Mouse (Mus musculus) yolk sac, embryonic 10.5 days (tissue): Measurements from ENCODE around the gene Cacna1b.

Source experiments
- DNase-seq: peaks from one replicate; pipeline ENCODE4 v3.0.0-alpha.2; 2017; ENCODE audit warnings: low spot score

Cacna1b gene

GRCm38 (mm10) chr2:24763115-24763557 is at the start of gene Cacna1b:
Gene Cacna1b, minus strand, starts transcription at chr2:24763152.
- peak; percentile 67 for DNase-seq

- no peak for DNase-seq
Observed at GRCm38 (mm10) chr2:24809746-24810145, 46.8 kb upstream of the Cacna1b start.

GRCm38 (mm10) chr2:24807691-24808090 is 44.7 kb upstream of the Cacna1b start:
- DNase-seq: no peak

DNA sequence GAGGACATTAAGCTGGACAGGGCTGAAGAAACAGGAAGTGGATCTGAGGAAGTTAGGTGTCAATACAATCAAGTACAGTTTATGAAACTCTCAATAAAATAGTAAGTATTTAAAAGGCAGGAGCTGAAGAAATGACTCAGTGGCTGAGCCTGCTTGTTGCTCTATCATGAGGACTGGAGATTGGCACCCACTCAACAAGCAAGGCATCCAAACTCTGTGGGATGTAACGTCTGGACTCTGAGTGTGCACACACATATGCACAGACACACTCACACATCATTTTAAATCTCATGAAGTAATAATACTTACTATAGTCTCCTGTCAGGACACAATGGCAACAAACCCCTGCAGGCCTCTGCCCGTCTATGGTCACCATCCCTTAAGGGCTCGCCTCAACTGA is 44.1 kb upstream of the Cacna1b start:
- DNase-seq: no peak

DNA sequence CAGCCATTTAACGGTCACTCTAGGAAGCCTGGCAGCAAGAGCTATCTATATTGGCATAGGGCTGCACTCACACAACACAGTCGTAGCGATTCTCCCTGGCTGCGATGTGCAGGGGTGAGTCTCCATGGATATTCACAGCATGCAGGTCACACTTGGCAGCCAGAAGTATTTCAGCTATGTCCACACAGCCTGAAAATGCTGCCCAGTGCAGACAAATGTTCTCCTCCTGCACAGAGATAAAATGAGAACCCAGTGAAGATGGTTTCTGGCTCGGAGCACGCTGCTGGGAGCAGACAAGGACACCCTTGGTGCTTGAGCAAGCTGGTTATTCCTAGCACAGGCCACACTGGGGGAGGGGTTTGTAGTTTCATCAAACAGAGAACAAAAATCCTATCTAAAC is 43.2 kb upstream of the Cacna1b start:
- DNase-seq: no peak

DNA sequence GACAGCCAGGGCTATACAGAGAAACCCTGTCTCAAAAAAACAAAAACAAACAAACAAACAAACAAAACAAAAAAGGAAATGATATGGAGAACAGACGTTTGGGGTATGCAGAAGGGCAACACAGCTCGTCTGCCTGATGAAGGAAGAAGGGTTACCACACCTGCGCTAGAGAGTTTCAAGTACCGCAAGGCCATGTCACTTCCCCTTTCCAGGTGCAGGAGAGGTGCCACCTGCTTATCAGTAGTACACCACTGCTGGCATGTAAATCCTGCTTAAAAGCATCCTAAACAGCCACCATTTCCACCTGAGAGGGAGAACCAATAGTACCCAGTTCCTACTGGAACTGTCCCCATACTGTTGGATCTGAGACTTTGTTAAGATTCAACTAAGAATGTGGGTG is 42.7 kb upstream of the Cacna1b start:
- DNase-seq: no peak

GRCm38 (mm10) chr2:24796833-24797457 is 34.0 kb upstream of the Cacna1b start:
- DNase-seq: no peak

DNA sequence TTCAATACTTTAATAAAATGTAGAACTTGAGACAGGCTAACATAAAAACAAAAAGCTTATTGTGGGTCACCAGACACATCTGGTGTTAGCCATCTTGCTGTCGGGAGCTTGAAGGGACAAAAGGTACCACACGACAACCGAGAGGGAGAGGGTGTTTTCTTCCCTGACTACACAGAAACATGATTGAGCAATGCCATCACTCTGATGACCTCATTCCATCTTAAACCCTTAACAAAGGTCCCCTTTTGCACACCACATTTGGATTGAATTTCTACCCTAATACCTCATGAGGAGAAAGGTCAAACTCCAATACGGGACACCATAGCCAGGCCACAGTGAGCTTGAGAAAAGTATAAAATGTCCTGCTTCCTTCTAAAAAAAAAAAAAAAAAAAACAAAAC is 24.3 kb upstream of the Cacna1b start:
- DNase-seq: no peak

GRCm38 (mm10) chr2:24781253-24781652 is 18.3 kb upstream of the Cacna1b start:
- no peak for DNase-seq

DNA sequence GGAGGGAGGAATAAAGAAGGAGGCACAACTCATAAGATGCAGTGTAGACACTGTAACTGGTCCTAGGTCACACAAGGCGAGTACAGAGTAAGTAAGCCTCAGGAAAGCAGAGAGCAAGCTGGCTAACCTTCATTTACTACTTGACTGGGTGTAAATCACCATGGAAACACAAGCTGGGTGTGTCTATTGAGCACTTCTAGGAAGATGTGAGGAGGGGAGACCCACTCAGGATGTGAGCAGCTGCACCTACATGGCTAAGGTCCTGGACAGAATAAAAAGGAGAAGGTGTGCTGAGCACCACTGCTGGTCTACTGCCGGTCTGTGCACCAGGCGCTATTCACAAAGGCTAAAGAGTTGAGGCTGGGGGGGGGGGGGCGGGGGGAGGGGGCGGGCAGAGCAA is 13.9 kb upstream of the Cacna1b start:
- DNase-seq: no peak

DNA sequence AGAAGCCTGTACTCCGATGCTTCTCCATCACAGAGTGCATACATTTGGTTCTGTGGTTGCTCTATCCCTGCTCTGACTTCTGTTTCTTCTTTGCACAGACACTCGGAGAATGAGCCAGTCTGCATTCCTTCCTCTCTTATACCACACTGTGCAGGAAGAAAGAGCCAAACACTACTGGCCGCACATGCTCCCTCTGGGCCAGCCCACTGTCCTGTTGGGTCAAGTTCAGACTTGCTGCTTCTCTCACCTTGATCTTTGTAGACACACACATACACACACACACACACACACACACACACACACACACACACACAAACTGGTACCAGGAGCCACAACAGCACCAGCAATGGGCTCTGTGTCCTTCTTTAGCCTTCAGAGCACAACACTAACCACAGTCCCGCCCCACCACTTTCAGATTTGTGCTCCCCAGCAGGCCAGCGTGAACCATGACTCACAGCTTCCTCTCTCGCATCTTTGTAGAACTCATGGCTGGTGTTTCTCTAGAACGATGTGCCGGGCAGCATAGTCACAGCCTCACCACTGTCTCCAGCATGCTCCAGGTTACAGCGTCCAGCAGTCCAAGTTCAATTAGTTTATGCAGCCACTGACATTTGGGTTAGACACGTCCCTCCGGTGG is 13.1 kb upstream of the Cacna1b start:
- DNase-seq: no peak

- DNase-seq: no peak
Observed at GRCm38 (mm10) chr2:24774832-24775231, 11.9 kb upstream of the Cacna1b start.

DNA sequence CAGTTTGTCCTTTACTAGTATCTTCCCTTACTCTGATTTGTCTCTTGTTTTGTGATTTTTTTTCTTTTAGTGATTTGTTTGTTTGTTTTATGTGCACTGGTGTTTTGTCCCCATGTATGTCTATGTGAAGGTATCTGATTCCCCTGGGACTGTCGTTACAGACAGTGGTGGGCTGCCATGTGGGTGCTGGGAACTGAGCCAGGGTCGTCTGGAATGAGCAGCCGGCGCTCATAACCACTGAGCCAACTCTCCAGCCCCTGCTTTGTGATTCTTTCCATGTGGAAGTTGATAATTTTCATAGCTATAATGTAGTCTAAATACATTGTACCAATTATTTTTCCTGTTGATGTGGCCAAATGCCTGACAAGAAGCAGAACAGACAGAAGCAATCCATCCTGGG is 7.9 kb upstream of the Cacna1b start:
- DNase-seq: no peak

DNA sequence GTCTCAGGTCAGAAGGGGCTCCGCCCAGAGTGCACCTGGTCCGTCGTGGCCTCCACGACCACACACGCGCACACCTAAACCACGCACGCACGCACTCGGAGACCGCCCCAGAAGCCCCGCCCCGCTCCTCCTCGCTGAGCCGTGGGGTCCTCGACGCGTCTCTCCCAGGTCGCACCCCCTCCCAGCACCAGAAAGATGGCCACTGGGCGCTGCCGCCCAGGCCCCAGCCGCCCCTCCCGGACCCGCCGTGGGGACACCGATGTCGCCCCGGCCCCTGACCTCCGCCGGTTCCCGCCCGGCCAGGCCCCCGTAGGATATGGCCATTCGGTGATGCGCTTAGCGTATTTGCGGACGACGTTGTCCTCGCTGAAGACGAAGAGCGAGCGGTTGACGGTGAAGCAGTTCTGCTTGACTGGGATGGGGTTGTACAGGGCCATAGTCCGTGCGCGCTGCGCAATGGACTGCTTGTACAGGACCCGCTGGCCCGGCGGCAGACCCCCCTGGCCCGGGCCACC is 449 bp downstream of the Cacna1b start:
- no peak for DNase-seq

GRCm38 (mm10) chr2:24761923-24762445 is 968 bp downstream of the Cacna1b start:
- peak; percentile 60 for DNase-seq

- DNase-seq: peak; percentile 9
Observed at GRCm38 (mm10) chr2:24755276-24755675, 7.7 kb downstream of the Cacna1b start.

DNA sequence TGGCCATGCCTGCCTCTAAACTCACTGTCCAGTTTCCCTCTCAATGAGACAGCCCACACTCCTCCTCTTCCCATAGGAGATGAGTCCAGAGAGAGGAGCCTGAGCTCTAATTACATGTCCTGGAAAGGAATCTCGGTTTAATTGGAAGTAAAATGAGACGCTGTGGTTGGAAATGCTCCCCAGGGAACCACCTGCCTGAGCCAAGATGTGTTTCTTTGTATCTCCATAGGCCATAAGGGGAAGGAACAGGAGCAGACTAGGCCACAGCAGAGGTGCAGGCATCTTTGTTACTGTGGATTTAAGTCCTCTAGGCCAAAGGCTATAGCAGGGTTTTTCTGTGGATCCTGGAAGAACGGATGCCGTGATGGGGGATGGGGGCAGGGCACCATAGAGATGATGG is 10.4 kb downstream of the Cacna1b start:
- no peak for DNase-seq

GRCm38 (mm10) chr2:24750051-24750450 is 12.9 kb downstream of the Cacna1b start:
- no peak for DNase-seq

GRCm38 (mm10) chr2:24747878-24748277 is 15.1 kb downstream of the Cacna1b start:
- DNase-seq: no peak

GRCm38 (mm10) chr2:24739701-24740100 is 23.3 kb downstream of the Cacna1b start:
- no peak for DNase-seq

GRCm38 (mm10) chr2:24733157-24733556 is 29.8 kb downstream of the Cacna1b start:
- no peak for DNase-seq

DNA sequence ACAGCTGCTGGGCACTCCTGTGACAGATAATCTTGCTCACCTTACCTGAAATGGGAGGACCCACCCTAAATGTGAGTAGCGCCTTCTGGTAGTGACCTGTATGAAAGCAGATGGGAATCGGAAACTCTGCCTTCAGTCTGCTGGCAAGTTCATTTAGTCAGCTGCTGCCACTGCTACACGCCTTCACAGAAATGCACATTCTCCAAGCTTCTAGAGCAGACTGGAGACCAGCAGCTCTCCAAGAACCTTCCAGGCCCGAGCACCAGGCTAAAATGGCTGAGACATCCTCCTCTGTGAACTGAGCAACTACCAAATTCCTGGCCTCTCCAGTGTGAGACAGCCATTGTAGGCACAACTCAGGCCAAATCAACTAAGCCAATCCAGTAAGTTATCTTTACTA is 37.1 kb downstream of the Cacna1b start:
- DNase-seq: no peak

DNA sequence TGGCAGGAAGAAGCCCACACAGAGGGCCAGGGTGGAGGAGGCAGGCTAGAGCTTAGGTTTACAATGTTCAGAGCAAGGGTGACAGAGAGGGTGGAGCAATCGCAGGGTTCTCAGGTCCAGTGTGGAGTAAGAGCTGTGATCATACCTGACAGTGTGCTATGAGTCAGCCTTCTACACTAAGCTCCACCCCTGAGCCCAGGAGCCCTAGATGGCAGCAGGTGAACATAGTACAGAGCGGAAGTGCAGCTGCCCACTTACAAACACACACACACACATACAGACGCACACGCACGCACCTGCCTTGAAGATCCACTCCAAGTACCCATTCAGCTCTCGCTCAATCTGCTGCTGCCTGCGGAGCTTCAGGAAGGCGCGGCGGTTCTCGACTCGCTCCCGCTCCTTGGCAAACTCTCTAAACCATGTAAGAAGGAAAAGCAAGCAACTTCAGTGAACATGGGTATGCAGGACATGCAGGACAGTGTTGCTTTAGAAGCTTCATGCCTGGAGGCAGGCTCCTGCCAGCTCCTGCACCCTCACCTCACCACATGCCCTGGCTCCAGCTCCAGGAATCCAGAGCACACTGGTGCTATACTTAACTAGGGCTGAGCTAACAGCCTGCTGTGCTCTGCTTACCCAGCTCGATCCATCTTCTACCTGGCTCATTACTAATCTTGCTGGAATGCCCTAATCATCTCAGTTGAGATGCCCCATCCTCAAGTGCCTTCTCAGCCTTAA is 43.1 kb downstream of the Cacna1b start:
- DNase-seq: no peak
